Mouse (Mus musculus): ENCODE measurements at regions not wholly inside any gene's neighbourhood (a gene's known extent, or its start where the extent isn't known, plus 50 kb on each side); places are given as distances from the start of the nearest gene placed in this dataset.

DNA sequence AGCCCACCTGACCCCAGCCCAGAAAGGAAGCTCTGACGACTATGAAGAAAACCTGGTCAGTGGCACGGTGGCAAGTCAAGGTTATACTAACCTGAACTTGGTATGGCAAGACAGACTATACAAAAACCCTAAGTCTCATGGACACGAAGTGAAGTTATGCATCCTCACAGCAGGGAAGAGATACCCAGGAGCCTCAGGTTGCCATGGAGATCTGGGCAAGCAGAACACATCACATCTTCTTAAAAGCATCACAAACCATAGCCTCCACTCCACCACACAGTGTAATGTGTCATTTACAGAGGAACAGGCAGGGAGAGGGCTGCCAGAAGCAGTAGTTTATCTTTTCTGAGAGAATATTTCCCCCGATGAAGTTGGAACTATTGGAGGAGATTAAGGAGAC, 146.5 kb downstream of the Slc39a8 start:
- WGBS, result 52% methylated on average over 4 of the region's 4 CpGs
- TF ChIP-seq POLR2A (IDR thresholded peaks at IDR 0.05; ENCODE audit: insufficient read depth, low read depth, low read length) (no peak), CTCF (IDR thresholded peaks at IDR 0.05; ENCODE audit: insufficient read depth, low read depth, low read length) (no peak)
- peak overlapping the region; percentile 73; the same call in 1 of the 2 replicates for H3K27ac ChIP-seq (ENCODE audit: insufficient read depth, low read depth, low read length)

DNA sequence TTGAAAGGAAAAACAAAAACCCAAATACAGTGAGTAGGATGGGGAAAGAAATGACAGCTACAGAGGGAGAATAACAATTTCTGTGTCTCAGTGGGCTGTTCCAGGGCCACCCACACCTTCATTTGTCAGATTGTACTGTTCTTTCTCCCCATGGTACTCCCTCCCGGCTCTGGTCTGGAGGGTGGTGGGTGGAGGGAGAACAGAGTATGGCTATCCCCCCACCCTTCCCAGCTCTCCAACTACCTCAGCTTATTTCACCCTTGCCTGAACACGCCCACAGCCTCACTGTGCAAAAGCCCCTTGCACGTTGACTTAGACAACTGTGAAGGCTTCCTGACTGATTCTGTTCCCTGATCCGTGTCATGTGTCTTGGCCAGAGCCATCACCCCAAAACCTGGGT, 147.3 kb downstream of the Slc39a8 start:
- WGBS, result 46% methylated on average over 4 of the region's 4 CpGs
- H3K4me3 ChIP-seq (ENCODE audit: insufficient read depth, low read depth, low read length), result no peak overlapping the region
- TF ChIP-seq CTCF (IDR thresholded peaks at IDR 0.05; ENCODE audit: insufficient read depth, low read depth, low read length) (no peak), POLR2A (IDR thresholded peaks at IDR 0.05; ENCODE audit: insufficient read depth, low read depth, low read length) (no peak)
- peak overlapping the region; percentile 77; the same call in 1 of the 2 replicates for H3K27ac ChIP-seq (ENCODE audit: insufficient read depth, low read depth, low read length)
- peaks cover 7% of the 10 kb centered on the region for H3K4me1 ChIP-seq (ENCODE audit: control insufficient read depth, insufficient read depth, low read length)

More for the DNA sequence above, 146.5 kb downstream of the Slc39a8 start:
- Histone ChIP-seq H3K4me1 (ENCODE audit: control insufficient read depth, insufficient read depth, low read length) (peaks cover 7% of the 10 kb centered on the region), H3K4me3 (ENCODE audit: insufficient read depth, low read depth, low read length) (no peak overlapping the region)

DNA sequence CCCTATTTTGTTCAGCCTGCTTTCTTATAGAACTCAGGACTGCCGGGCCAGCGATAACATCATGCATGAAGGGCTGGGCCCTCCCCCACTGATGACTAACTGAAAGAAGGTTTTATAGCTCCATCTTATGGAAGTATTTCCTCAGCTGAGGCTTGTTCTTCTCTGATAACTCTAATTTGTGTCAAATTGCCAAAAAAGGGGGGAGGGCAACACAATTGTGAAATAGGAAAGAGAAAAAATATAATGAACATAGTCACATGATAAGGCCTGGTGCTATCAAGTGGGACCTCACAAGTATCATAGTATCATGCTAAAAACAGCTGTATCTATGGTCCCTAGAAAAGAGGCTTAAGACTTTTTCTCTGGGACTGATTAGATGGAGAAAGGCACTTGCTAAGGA, 148.2 kb downstream of the Slc39a8 start:
- peak overlapping the region; percentile 82 for H3K27ac ChIP-seq (ENCODE audit: insufficient read depth, low read depth, low read length)
- H3K4me3 ChIP-seq (ENCODE audit: insufficient read depth, low read depth, low read length), result no peak overlapping the region
- peaks cover 7% of the 10 kb centered on the region for H3K4me1 ChIP-seq (ENCODE audit: control insufficient read depth, insufficient read depth, low read length)
- no peak for TF ChIP-seq POLR2A (IDR thresholded peaks at IDR 0.05; ENCODE audit: insufficient read depth, low read depth, low read length)
- no peak for TF ChIP-seq CTCF (IDR thresholded peaks at IDR 0.05; ENCODE audit: insufficient read depth, low read depth, low read length)
- WGBS, result 77% methylated on average over 2 of the region's 2 CpGs

DNA sequence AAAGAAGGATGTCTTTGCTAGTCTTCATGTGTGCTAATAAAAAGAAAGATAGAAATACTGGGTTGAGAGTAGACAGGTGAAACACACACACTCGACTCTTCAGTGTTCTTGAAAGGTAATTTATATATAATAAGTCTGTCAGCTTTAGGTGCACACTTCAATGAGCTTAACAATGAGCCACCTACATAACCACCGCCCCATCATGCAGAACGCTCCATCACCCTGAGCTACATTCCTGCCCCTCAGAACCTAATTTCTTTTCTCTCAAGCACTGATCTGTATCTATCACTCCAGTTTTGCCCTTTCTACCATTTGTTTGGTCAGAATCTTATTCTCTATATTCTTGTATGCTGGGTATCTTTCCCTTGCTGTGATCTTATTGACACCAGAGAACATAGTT, 148.8 kb downstream of the Slc39a8 start:
- peaks cover 7% of the 10 kb centered on the region for H3K4me1 ChIP-seq (ENCODE audit: control insufficient read depth, insufficient read depth, low read length)
- TF ChIP-seq CTCF (IDR thresholded peaks at IDR 0.05; ENCODE audit: insufficient read depth, low read depth, low read length), result no peak
- TF ChIP-seq POLR2A (IDR thresholded peaks at IDR 0.05; ENCODE audit: insufficient read depth, low read depth, low read length), result no peak
- H3K27ac ChIP-seq (ENCODE audit: insufficient read depth, low read depth, low read length), result no peak overlapping the region
- 76% methylated on average over 3 of the region's 3 CpGs for WGBS
- H3K4me3 ChIP-seq (ENCODE audit: insufficient read depth, low read depth, low read length), result no peak overlapping the region

DNA sequence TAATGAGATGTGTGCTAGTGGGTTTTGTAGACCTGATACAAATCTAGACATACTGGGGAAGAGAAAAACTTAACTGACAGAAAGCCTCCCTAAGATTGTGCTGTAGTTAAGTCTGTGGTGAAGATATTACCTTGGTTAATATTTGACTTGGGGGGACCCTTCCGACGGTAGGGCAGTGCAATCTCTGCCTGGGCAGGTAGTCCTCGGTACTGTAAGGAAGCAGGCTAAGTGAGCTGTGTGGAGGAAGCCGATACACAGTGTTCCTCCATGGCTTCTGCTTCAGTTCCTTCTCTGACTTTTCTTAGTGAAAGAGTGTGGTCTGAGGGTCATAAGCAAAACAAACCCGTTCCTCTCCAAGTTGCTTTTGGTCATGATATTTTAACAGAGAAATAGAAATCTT, 149.7 kb downstream of the Slc39a8 start:
- TF ChIP-seq CTCF (IDR thresholded peaks at IDR 0.05; ENCODE audit: insufficient read depth, low read depth, low read length), result no peak
- no peak for TF ChIP-seq POLR2A (IDR thresholded peaks at IDR 0.05; ENCODE audit: insufficient read depth, low read depth, low read length)
- H3K4me3 ChIP-seq (ENCODE audit: insufficient read depth, low read depth, low read length), result no peak overlapping the region
- peaks cover 7% of the 10 kb centered on the region for H3K4me1 ChIP-seq (ENCODE audit: control insufficient read depth, insufficient read depth, low read length)
- 96% methylated on average over 5 of the region's 5 CpGs for WGBS
- no peak overlapping the region for H3K27ac ChIP-seq (ENCODE audit: insufficient read depth, low read depth, low read length)

DNA sequence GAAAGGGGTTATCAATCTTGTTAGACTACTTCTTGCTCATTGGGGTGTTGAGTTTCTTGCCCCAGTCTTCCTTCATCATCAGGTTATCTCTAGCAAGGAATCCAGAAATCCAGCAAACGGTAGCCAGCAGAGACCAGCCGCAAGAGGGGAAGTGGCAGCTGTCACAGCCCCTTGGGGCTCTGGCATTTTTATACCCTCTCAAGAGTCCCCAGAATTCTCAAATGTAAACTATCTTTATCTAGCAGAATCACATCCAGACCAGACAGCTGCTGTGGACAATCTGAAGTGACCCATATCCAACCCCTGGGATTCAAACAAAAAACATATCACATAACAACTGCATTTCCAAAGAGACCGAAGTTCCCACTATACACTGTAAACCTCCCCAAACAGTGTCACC, 162.1 kb downstream of the Slc39a8 start:
- 86% methylated on average over 3 of the region's 3 CpGs for WGBS
- Histone ChIP-seq H3K4me3 (ENCODE audit: insufficient read depth, low read depth, low read length) (no peak overlapping the region), H3K27ac (ENCODE audit: insufficient read depth, low read depth, low read length) (no peak overlapping the region), H3K4me1 (ENCODE audit: control insufficient read depth, insufficient read depth, low read length) (no peaks in the 10 kb centered on the region)
- TF ChIP-seq CTCF (IDR thresholded peaks at IDR 0.05; ENCODE audit: insufficient read depth, low read depth, low read length), result no peak
- no peak for TF ChIP-seq POLR2A (IDR thresholded peaks at IDR 0.05; ENCODE audit: insufficient read depth, low read depth, low read length)

DNA sequence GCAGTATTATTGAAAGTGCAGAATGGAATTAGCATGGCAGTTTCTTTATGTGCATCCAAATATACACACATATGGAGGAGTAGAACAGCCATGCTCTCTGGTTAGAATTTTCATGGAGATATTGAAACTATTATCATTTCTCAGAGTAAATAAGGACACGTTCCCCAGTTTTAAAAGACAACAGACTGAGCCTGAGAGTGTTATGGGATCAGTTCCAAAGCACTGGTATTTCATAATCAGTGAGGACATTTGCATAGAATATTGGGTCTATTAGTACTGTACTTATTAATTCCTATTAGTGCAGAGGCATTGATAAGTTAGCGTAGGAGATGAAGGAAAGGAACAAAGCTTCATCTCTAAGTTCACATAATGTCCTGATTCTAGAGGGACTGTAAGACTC, 164.2 kb downstream of the Slc39a8 start:
- Histone ChIP-seq H3K27ac (ENCODE audit: insufficient read depth, low read depth, low read length) (no peak overlapping the region), H3K4me1 (ENCODE audit: control insufficient read depth, insufficient read depth, low read length) (no peaks in the 10 kb centered on the region), H3K4me3 (ENCODE audit: insufficient read depth, low read depth, low read length) (no peak overlapping the region)
- 89% methylated on average over 2 of the region's 2 CpGs for WGBS
- no peak for TF ChIP-seq CTCF (IDR thresholded peaks at IDR 0.05; ENCODE audit: insufficient read depth, low read depth, low read length)
- TF ChIP-seq POLR2A (IDR thresholded peaks at IDR 0.05; ENCODE audit: insufficient read depth, low read depth, low read length), result no peak

DNA sequence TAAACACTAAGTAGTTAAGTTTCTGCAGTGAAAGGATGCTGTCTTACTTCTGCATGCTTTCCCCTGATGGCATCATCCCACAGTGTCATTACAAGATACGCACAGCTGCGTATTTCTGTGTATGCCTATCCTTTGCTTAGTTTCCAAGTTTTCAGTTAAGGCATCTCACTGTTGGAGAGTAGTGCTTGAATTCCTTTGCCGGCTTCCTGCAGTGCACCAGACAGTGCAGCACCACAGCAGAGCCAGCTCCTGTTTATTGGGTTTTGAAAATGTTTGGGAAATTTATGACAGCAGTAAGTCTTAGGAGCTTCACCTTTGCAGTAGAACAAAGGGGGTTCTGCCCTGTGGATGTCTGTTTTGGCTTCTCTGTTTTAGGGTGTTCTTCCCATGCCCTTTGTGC, 165.3 kb downstream of the Slc39a8 start:
- 58% methylated on average over 3 of the region's 3 CpGs for WGBS
- TF ChIP-seq CTCF (IDR thresholded peaks at IDR 0.05; ENCODE audit: insufficient read depth, low read depth, low read length) (no peak), POLR2A (IDR thresholded peaks at IDR 0.05; ENCODE audit: insufficient read depth, low read depth, low read length) (no peak)
- no peak overlapping the region for H3K27ac ChIP-seq (ENCODE audit: insufficient read depth, low read depth, low read length)

DNA sequence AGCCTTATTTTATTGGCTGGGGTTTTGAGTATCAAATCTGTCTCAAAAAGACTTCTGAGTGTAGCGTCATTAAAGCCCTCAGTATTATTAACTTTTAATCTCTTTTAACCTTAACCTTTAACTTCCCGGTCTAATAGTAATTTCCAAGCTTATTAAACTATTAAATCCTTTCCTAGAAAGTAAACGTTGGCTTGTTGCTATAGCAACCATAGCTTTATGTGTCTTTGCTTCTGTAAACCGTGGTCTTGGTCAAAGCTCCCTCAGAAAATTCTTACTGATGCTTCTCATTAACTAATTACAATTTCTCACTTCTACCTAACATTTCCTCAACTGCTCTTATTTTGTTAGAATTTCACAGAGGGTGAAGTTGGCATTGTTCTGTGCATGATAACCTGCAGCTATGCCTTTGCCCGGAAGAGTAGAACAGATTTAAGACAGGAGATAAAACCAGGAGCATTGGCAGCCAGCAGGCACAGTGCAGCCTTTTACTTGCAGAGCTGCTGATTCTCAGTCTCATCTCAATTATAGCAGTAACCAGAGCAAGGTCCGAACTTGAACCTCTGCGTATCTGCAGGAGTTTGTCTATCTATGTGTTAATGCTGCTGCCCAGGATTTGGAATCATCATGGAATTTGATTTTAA, 165.9 kb downstream of the Slc39a8 start:
- 36% methylated on average over 7 of the region's 7 CpGs for WGBS
- no peak overlapping the region for H3K27ac ChIP-seq (ENCODE audit: insufficient read depth, low read depth, low read length)
- TF ChIP-seq CTCF (IDR thresholded peaks at IDR 0.05; ENCODE audit: insufficient read depth, low read depth, low read length) (no peak), POLR2A (IDR thresholded peaks at IDR 0.05; ENCODE audit: insufficient read depth, low read depth, low read length) (no peak)
- H3K4me1 ChIP-seq (ENCODE audit: control insufficient read depth, insufficient read depth, low read length), result no peaks in the 10 kb centered on the region
- no peak overlapping the region for H3K4me3 ChIP-seq (ENCODE audit: insufficient read depth, low read depth, low read length)

More for the DNA sequence above, 165.3 kb downstream of the Slc39a8 start:
- Histone ChIP-seq H3K4me3 (ENCODE audit: insufficient read depth, low read depth, low read length) (no peak overlapping the region), H3K4me1 (ENCODE audit: control insufficient read depth, insufficient read depth, low read length) (no peaks in the 10 kb centered on the region)
